In the genomic region with DNA sequence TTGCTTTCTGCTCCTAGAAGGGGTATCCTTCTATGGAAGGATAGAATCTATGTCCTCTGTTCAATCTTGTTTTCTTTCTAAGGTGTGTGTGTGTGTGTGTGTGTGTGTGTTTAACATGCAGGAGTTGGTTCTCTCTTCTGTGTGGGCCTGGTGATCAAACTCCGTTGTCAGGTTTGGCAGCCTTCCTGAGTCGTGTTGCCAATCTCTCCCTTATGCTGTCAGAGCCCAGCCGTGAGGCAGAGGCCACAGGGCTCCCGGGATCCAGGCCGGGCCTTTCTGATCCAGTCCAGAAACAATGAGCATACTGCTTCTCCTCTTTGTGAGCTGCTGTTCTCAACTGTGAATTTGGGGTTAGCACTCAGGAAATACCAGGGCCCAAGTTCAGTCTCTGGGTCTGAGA, we compare ENCODE assay signal across 10 mouse cellular contexts. TPM values are rescaled to one million over a fixed set of nuclear protein-coding genes. Genes with fewer than 3 reads are reported as not detected.
DNase-seq lines count a peak whose midpoint lies in the region; ATAC-seq and TF ChIP-seq lines count a peak whose summit lies in the region.
"Had no signal": no experiment of that assay in that cellular context is flagged by ENCODE, and none has a peak within 500 bp of the region (broad histone marks: within the 10 kb centered on the region; RNA-seq: fewer than 3 reads in every experiment).

No protein-coding gene starts in this region.

- H3K27me3 ChIP-seq in liver, adult 2 months (ENCODE audit: control insufficient read depth, insufficient read depth, low read length) = no peaks in the 10 kb centered on the region
- peaks cover 50% of the 10 kb centered on the region for H3K27me3 ChIP-seq in liver, postnatal 0 days (ENCODE audit: insufficient read depth, low read length)
- peaks cover 10% of the 10 kb centered on the region; the same call in 1 of the 2 replicates for H3K27me3 ChIP-seq in hindbrain, embryonic 12.5 days
- H3K27me3 ChIP-seq in neural tube, embryonic 13.5 days = peaks cover 7% of the 10 kb centered on the region; the same call in 1 of the 2 replicates

- H3K4me1 ChIP-seq in liver, adult 2 months (ENCODE audit: control insufficient read depth, insufficient read depth, low read length) = no peaks in the 10 kb centered on the region
- no peaks in the 10 kb centered on the region for H3K4me1 ChIP-seq in liver, postnatal 0 days (ENCODE audit: insufficient read depth)
- H3K4me1 ChIP-seq in hindbrain, embryonic 12.5 days = peaks cover 97% of the 10 kb centered on the region
- H3K4me1 ChIP-seq in neural tube, embryonic 13.5 days (replicated peaks) = peaks cover 100% of the 10 kb centered on the region
- H3K4me1 ChIP-seq: liver, embryonic 15.5 days had no signal

- no peaks in the 10 kb centered on the region for H3K79me2 ChIP-seq in liver, adult 2 months (ENCODE audit: control insufficient read depth, insufficient read depth, low read length)

- peak; percentile 44 for DNase-seq in liver, adult 2 months (ENCODE audit: extremely low read depth, low read depth, low spot score)
- DNase-seq in liver, postnatal 0 days = no peak
- peak; percentile 89 to 93 for DNase-seq in cerebellum, postnatal 10 days
- DNase-seq in lung, postnatal 4 days = no peak
- DNase-seq in urinary bladder, postnatal 14 days (ENCODE audit: low spot score) = no peak
- DNase-seq in adrenal gland, postnatal 14 days = no peak
- DNase-seq: heart, adult 11 months had no signal

- no peaks in the 10 kb centered on the region for H3K9me3 ChIP-seq in liver, postnatal 0 days (ENCODE audit: low read length)
- no peaks in the 10 kb centered on the region for H3K9me3 ChIP-seq in hindbrain, embryonic 12.5 days (replicated peaks)
- no peaks in the 10 kb centered on the region for H3K9me3 ChIP-seq in neural tube, embryonic 13.5 days
- H3K9me3 ChIP-seq: liver, embryonic 15.5 days had no signal

- TF ChIP-seq CTCF in liver, adult 2 months (IDR thresholded peaks at IDR 0.05; ENCODE audit: low read depth, low read length) = no peak
- no peak for TF ChIP-seq CTCF in liver, postnatal 0 days (IDR thresholded peaks at IDR 0.05; ENCODE audit: low read depth)

- H3K27ac ChIP-seq in liver, adult 2 months (replicated peaks; ENCODE audit: insufficient read depth, low read depth, low read length) = no peak overlapping the region
- H3K27ac ChIP-seq in liver, postnatal 0 days (ENCODE audit: low read depth) = no peak overlapping the region
- peak overlapping the region; percentile 98 for H3K27ac ChIP-seq in hindbrain, embryonic 12.5 days
- H3K27ac ChIP-seq in neural tube, embryonic 13.5 days (replicated peaks) = peak overlapping the region; percentile 99
- H3K27ac ChIP-seq: liver, embryonic 15.5 days had no signal

- H3K4me2 ChIP-seq in liver, postnatal 0 days (ENCODE audit: low read depth, low read length) = no peak overlapping the region
- H3K4me2 ChIP-seq in hindbrain, embryonic 12.5 days (replicated peaks) = no peak overlapping the region; the same call in 1 of the 2 replicates
- 0 out of 2 replicates have a peak overlapping the region, but pooled peaks have one; percentile 11 for H3K4me2 ChIP-seq in neural tube, embryonic 13.5 days
- H3K4me2 ChIP-seq: liver, embryonic 15.5 days had no signal

- no peak for ATAC-seq in liver, postnatal 0 days
- ATAC-seq in hindbrain, embryonic 12.5 days (ENCODE audit: low FRiP score) = no peak
- no peak for ATAC-seq in neural tube, embryonic 13.5 days (ENCODE audit: low read depth)

- WGBS in liver, adult 2 months = 18% methylated on average over 5 of the region's 5 CpGs
- 42% methylated on average over 5 of the region's 5 CpGs for WGBS in liver, postnatal 0 days (ENCODE audit: insufficient replicate concordance)
- 34% methylated on average over 5 of the region's 5 CpGs for WGBS in hindbrain, embryonic 12.5 days
- WGBS in neural tube, embryonic 13.5 days = 30% methylated on average over 5 of the region's 5 CpGs

- no peaks in the 10 kb centered on the region for H3K36me3 ChIP-seq in liver, adult 2 months (ENCODE audit: control insufficient read depth, insufficient read depth, low read length)
- no peaks in the 10 kb centered on the region for H3K36me3 ChIP-seq in liver, postnatal 0 days (replicated peaks; ENCODE audit: insufficient read depth, low read length)
- H3K36me3 ChIP-seq in hindbrain, embryonic 12.5 days = 0 out of 2 replicates have a peak, but pooled peaks cover 4% of the 10 kb centered on the region
- peaks cover 26% of the 10 kb centered on the region for H3K36me3 ChIP-seq in neural tube, embryonic 13.5 days
- H3K36me3 ChIP-seq: liver, embryonic 15.5 days had no signal

- no peak overlapping the region for H3K4me3 ChIP-seq in liver, adult 2 months (ENCODE audit: insufficient read depth, low read depth, low read length)
- no peak overlapping the region for H3K4me3 ChIP-seq in liver, postnatal 0 days (ENCODE audit: low read depth, low read length)
- no peak overlapping the region for H3K4me3 ChIP-seq in hindbrain, embryonic 12.5 days
- no peak overlapping the region for H3K4me3 ChIP-seq in neural tube, embryonic 13.5 days
- H3K4me3 ChIP-seq: liver, embryonic 15.5 days had no signal

- TF ChIP-seq POLR2A in liver, adult 2 months (IDR thresholded peaks at IDR 0.05; ENCODE audit: extremely low read depth, insufficient read depth, low read length) = no peak

- no peak for TF ChIP-seq EP300 in liver, postnatal 0 days (IDR thresholded peaks at IDR 0.05; ENCODE audit: low read depth)

- no peak overlapping the region for H3K9ac ChIP-seq in liver, adult 2 months (ENCODE audit: low read depth, low read length)
- no peak overlapping the region for H3K9ac ChIP-seq in liver, postnatal 0 days (replicated peaks)
- H3K9ac ChIP-seq in hindbrain, embryonic 12.5 days = peak overlapping the region; percentile 44
- peak overlapping the region; percentile 58 for H3K9ac ChIP-seq in neural tube, embryonic 13.5 days
- H3K9ac ChIP-seq: liver, embryonic 15.5 days had no signal

RNA-seq across cellular contexts. Expression of a gene that starts 55.1 kb away (rescaled TPM):
- 28.9 and 39.6 TPM in 2 replicates for total RNA-seq in liver, adult 2 months (2014; rRNA removed)
- 26.8 and 31.9 TPM in 2 replicates for polyA plus RNA-seq in liver, adult 2 months (2012; rRNA removed)
- polyA plus RNA-seq in liver, postnatal 0 days (2015; fragmentation: Nextera tagmentation; extraction: Ambion mirVana) = 19.1 and 24.7 TPM in 2 replicates
- polyA plus RNA-seq in hindbrain, embryonic 12.5 days (2016; fragmentation: Nextera tagmentation; extraction: Ambion mirVana) = 40.1 and 42.0 TPM in 2 replicates
- 28.2 and 28.6 TPM in 2 replicates for polyA plus RNA-seq in neural tube, embryonic 13.5 days (2015; fragmentation: Nextera tagmentation; extraction: Ambion mirVana)
- 71.1 and 79.2 TPM in 2 replicates for total RNA-seq in adrenal gland, postnatal 14 days (2021)

Comparison
In these comparisons a context has a peak if more than half of its experiments do, and no peak if none do; other contexts are left out.
1. DNase-seq: peak in liver, adult 2 months (single experiment) and cerebellum, postnatal 10 days (2 of 2); none in liver, postnatal 0 days (single experiment), lung, postnatal 4 days (0 of 2), urinary bladder, postnatal 14 days (single experiment) and adrenal gland, postnatal 14 days (single experiment).
2. H3K27ac ChIP-seq: peak in hindbrain, embryonic 12.5 days (single experiment) and neural tube, embryonic 13.5 days (single experiment); none in liver, adult 2 months (single experiment) and liver, postnatal 0 days (single experiment).
3. H3K9ac ChIP-seq: peak in hindbrain, embryonic 12.5 days (single experiment) and neural tube, embryonic 13.5 days (single experiment); none in liver, adult 2 months (single experiment) and liver, postnatal 0 days (single experiment).